Mouse (Mus musculus): ENCODE measurements around the gene Fh1.

Fh1 gene

GRCm38 (mm10) chr1:175625257-175625879 is at the start of gene Fh1:
Gene Fh1, minus strand, starts transcription at chr1:175625635.
- peak; percentile 98 for DNase-seq (ENCODE audit: low spot score)

GRCm38 (mm10) chr1:175675116-175675515 is 49.7 kb upstream of the Fh1 start:
- DNase-seq (ENCODE audit: low spot score) = no peak

GRCm38 (mm10) chr1:175673563-175674325 is 48.3 kb upstream of the Fh1 start:
- DNase-seq (ENCODE audit: low spot score) = no peak

- DNase-seq (ENCODE audit: low spot score) = no peak
These were observed 46.2 kb upstream of the Fh1 start for GRCm38 (mm10) chr1:175671626-175672025.

- no peak for DNase-seq (ENCODE audit: low spot score)
These were observed 44.6 kb upstream of the Fh1 start for GRCm38 (mm10) chr1:175670042-175670441.

GRCm38 (mm10) chr1:175669456-175669855 is 44.0 kb upstream of the Fh1 start:
- no peak for DNase-seq (ENCODE audit: low spot score)

- DNase-seq (ENCODE audit: low spot score) = peak; percentile 13
These were observed 43.4 kb upstream of the Fh1 start for GRCm38 (mm10) chr1:175668666-175669405.

GRCm38 (mm10) chr1:175659900-175660299 is 34.5 kb upstream of the Fh1 start:
- peak; percentile 18 for DNase-seq (ENCODE audit: low spot score)

GRCm38 (mm10) chr1:175648615-175649014 is 23.2 kb upstream of the Fh1 start:
- DNase-seq (ENCODE audit: low spot score) = no peak

GRCm38 (mm10) chr1:175646952-175647351 is 21.5 kb upstream of the Fh1 start:
- DNase-seq (ENCODE audit: low spot score) = no peak

GRCm38 (mm10) chr1:175643496-175644265 is 18.2 kb upstream of the Fh1 start:
- peak; percentile 18 for DNase-seq (ENCODE audit: low spot score)

- DNase-seq (ENCODE audit: low spot score) = no peak
These were observed 15.2 kb upstream of the Fh1 start for GRCm38 (mm10) chr1:175640435-175641150.

- no peak for DNase-seq (ENCODE audit: low spot score)
These were observed 13.6 kb upstream of the Fh1 start for GRCm38 (mm10) chr1:175639072-175639471.

- peak; percentile 8 for DNase-seq (ENCODE audit: low spot score)
These were observed 12.2 kb upstream of the Fh1 start for GRCm38 (mm10) chr1:175637677-175638076.

GRCm38 (mm10) chr1:175632470-175632869 is 7.0 kb upstream of the Fh1 start:
- no peak for DNase-seq (ENCODE audit: low spot score)

- DNase-seq (ENCODE audit: low spot score) = peak; percentile 7
These were observed 6.3 kb upstream of the Fh1 start for GRCm38 (mm10) chr1:175631721-175632221.

GRCm38 (mm10) chr1:175631080-175631479 is 5.6 kb upstream of the Fh1 start:
- no peak for DNase-seq (ENCODE audit: low spot score)

GRCm38 (mm10) chr1:175630345-175630744 is 4.9 kb upstream of the Fh1 start:
- no peak for DNase-seq (ENCODE audit: low spot score)

- no peak for DNase-seq (ENCODE audit: low spot score)
These were observed 3.8 kb upstream of the Fh1 start for GRCm38 (mm10) chr1:175629248-175629647.

- DNase-seq (ENCODE audit: low spot score) = peak; percentile 35
These were observed 706 bp upstream of the Fh1 start for GRCm38 (mm10) chr1:175625990-175626692.

GRCm38 (mm10) chr1:175623656-175624055 is 1.8 kb downstream of the Fh1 start:
- no peak for DNase-seq (ENCODE audit: low spot score)

Measured in lung, postnatal 25 days (tissue).